Mouse (Mus musculus) liver, embryonic 11.5 days (tissue): ENCODE measurements around the gene Dagla. TPM values are rescaled to one million over a fixed set of nuclear protein-coding genes. Genes with fewer than 3 reads are reported as not detected.

Source experiments
- ATAC-seq: fragments of 200-750 bp; cut with Nextera tagmentation; replicated peaks from 2 replicates; pipeline ENCODE4 v1.8.0; 2017; ENCODE audit warnings: moderate number of reproducible peaks, mild to moderate bottlenecking, moderate TSS enrichment, moderate library complexity; ENCODE audit not compliant: low FRiP score
- DNase-seq: peaks from one replicate; pipeline ENCODE4 v3.0.0-alpha.2; 2017; ENCODE audit warnings: low spot score
- H3K27ac ChIP-seq: fragments of 300-500 bp; sonication (generic); 2 replicates; pipeline ENCODE4 v1.5.1; 2014; ENCODE audit warnings: mild to moderate bottlenecking, low read depth, low read length, control low read depth
- H3K27me3 ChIP-seq: fragments of 300-500 bp; sonication (generic); replicated peaks from 2 replicates; pipeline ENCODE4 v1.6.1; 2014; ENCODE audit warnings: low read length, mixed read lengths; ENCODE audit not compliant: control insufficient read depth, insufficient read depth
- H3K36me3 ChIP-seq: fragments of 300-500 bp; sonication (generic); 2 replicates; pipeline ENCODE4 v1.6.1; 2014; ENCODE audit warnings: mild to moderate bottlenecking, low read length, moderate library complexity, mixed read lengths; ENCODE audit not compliant: control insufficient read depth, insufficient read depth
- H3K4me1 ChIP-seq: fragments of 300-500 bp; sonication (generic); replicated peaks from 2 replicates; pipeline ENCODE4 v1.6.1; 2014; ENCODE audit warnings: low read length, mixed read lengths; ENCODE audit not compliant: control insufficient read depth, insufficient read depth
- H3K4me2 ChIP-seq: fragments of 300-500 bp; sonication (generic); 2 replicates; pipeline ENCODE4 v1.6.1; 2014; ENCODE audit warnings: mild to moderate bottlenecking, control low read depth, moderate library complexity
- H3K4me3 ChIP-seq: fragments of 300-500 bp; sonication (generic); 2 replicates; pipeline ENCODE4 v1.5.1; 2014; ENCODE audit warnings: low read depth, low read length, control low read depth
- H3K9ac ChIP-seq: fragments of 300-500 bp; sonication (generic); 2 replicates; pipeline ENCODE4 v1.6.1; 2014; ENCODE audit warnings: low read depth, low read length, control low read depth
- H3K9me3 ChIP-seq: fragments of 300-500 bp; sonication (generic); 2 replicates; pipeline ENCODE4 v1.6.1; 2016; ENCODE audit warnings: low read length, inconsistent platforms, mixed read lengths; ENCODE audit not compliant: control insufficient read depth
- WGBS: fragments of 180-500 bp; shearing (Covaris S2); extraction: QIAGEN DNeasy Blood & Tissue Kit; methylation state at CpG from one replicate; pipeline ENCODE4 v1.1.7; 2014; 5-methylcytosine and 5-hydroxymethylcytosine counted together
- polyA plus RNA-seq: library from polyadenylated mRNA; unstranded; fragments of >200 nt; fragmentation: Nextera tagmentation; extraction: Ambion mirVana; gene quantifications from 2 replicates; pipeline ENCODE4 v1.2.1, GENCODE M21; 2014

The Dagla gene
- polyA plus RNA-seq, 1 experiment from 2014 or later = 0.82 TPM

GRCm38 (mm10) chr19:10203848-10204615, 100.6 kb downstream of the Dagla start, which contains the start of the genes Tmem258 and Fen1:
TSS of gene Tmem258 (plus strand) at chr19:10204014.
TSS of gene Fen1 (minus strand) at chr19:10204169.
- H3K4me3 ChIP-seq = peak within 1 kb of the TSS; percentile 95
- under 1% methylated on average over 40 of the region's 40 CpGs for WGBS
- peak within 1 kb of the TSS; percentile 94 for H3K27ac ChIP-seq
- H3K36me3 ChIP-seq = peaks cover 40% of the 10 kb centered on the region
- H3K4me2 ChIP-seq = peak within 1 kb of the TSS; percentile 88
- H3K9ac ChIP-seq = peak within 1 kb of the TSS; percentile 95
- H3K27me3 ChIP-seq = no peaks in the 10 kb centered on the region
- H3K4me1 ChIP-seq = peaks cover 10% of the 10 kb centered on the region
- peak; percentile 93 for DNase-seq
- no peaks in the 10 kb centered on the region for H3K9me3 ChIP-seq
- peak; percentile 82 for ATAC-seq

GRCm38 (mm10) chr19:10203146-10203847, 101.4 kb downstream of the Dagla start:
- DNase-seq (no peak), ATAC-seq (peak; percentile 80)
- H3K4me1 ChIP-seq = peaks cover 10% of the 10 kb centered on the region
- H3K9ac ChIP-seq = peak overlapping the region; percentile 95
- WGBS = 1% methylated on average over 23 of the region's 23 CpGs
- peak overlapping the region; percentile 94 for H3K27ac ChIP-seq
- peaks cover 40% of the 10 kb centered on the region for H3K36me3 ChIP-seq
- no peaks in the 10 kb centered on the region for H3K9me3 ChIP-seq
- H3K27me3 ChIP-seq = no peaks in the 10 kb centered on the region
- peak overlapping the region; percentile 88 for H3K4me2 ChIP-seq
- H3K4me3 ChIP-seq = peak overlapping the region; percentile 95

GRCm38 (mm10) chr19:10198723-10199122, 106.0 kb downstream of the Dagla start:
- H3K27ac ChIP-seq = no peak overlapping the region
- no peaks in the 10 kb centered on the region for H3K27me3 ChIP-seq
- no peak for DNase-seq
- 27% methylated on average over 3 of the region's 3 CpGs for WGBS
- H3K9ac ChIP-seq = no peak overlapping the region
- peak; percentile 36; the same call in 1 of the 2 replicates for ATAC-seq
- H3K36me3 ChIP-seq = peaks cover 46% of the 10 kb centered on the region
- H3K4me2 ChIP-seq = no peak overlapping the region
- 0 out of 2 replicates have a peak, but pooled peaks cover 3% of the 10 kb centered on the region for H3K4me1 ChIP-seq
- no peak overlapping the region for H3K4me3 ChIP-seq
- no peaks in the 10 kb centered on the region for H3K9me3 ChIP-seq

GRCm38 (mm10) chr19:10198286-10198685, 106.4 kb downstream of the Dagla start:
- Histone ChIP-seq H3K9me3 (no peaks in the 10 kb centered on the region), H3K4me3 (no peak overlapping the region), H3K27ac (no peak overlapping the region), H3K4me1 (0 out of 2 replicates have a peak, but pooled peaks cover 3% of the 10 kb centered on the region), H3K27me3 (no peaks in the 10 kb centered on the region), H3K9ac (no peak overlapping the region), H3K4me2 (no peak overlapping the region), H3K36me3 (peaks cover 50% of the 10 kb centered on the region)
- ATAC-seq = no peak
- 81% methylated on average over 2 of the region's 2 CpGs for WGBS
- no peak for DNase-seq

- no peaks in the 10 kb centered on the region for H3K9me3 ChIP-seq
- H3K4me1 ChIP-seq = no peaks in the 10 kb centered on the region
- H3K27ac ChIP-seq = no peak overlapping the region
- no peak overlapping the region for H3K4me2 ChIP-seq
- H3K36me3 ChIP-seq = peaks cover 60% of the 10 kb centered on the region
- WGBS = 86% methylated on average over 4 of the region's 4 CpGs
- no peak for DNase-seq
- H3K27me3 ChIP-seq = no peaks in the 10 kb centered on the region
- H3K4me3 ChIP-seq = no peak overlapping the region
- ATAC-seq = no peak
- H3K9ac ChIP-seq = no peak overlapping the region
These were observed 107.5 kb downstream of the Dagla start for GRCm38 (mm10) chr19:10197130-10197529.

Other genes with a start within 250 kb of the Dagla start
- gene Fads2, start 203.1 kb downstream of the Dagla start, polyA plus RNA-seq = 48.8 and 54.3 TPM in 2 replicates
- 113 and 121 TPM in 2 replicates for gene Fads1, start 122.0 kb downstream of the Dagla start, polyA plus RNA-seq
- gene Tmem258, start 100.9 kb downstream of the Dagla start, polyA plus RNA-seq = 472 and 478 TPM in 2 replicates
- gene Fen1, start 100.7 kb downstream of the Dagla start, polyA plus RNA-seq = 215 and 236 TPM in 2 replicates
- gene Myrf, start 64.1 kb downstream of the Dagla start, polyA plus RNA-seq = 23.8 and 24.1 TPM in 2 replicates
- 1.2 and 1.4 TPM in 2 replicates for gene Syt7, start 84.2 kb upstream of the Dagla start, polyA plus RNA-seq
- gene Lrrc10b, start 152.6 kb upstream of the Dagla start, polyA plus RNA-seq = 0.14 TPM in 1 of 2 replicates, not detected in the other
- 0.12 TPM in 1 of 2 replicates, not detected in the other for gene Ppp1r32, start 178.1 kb upstream of the Dagla start, polyA plus RNA-seq
- 42.6 and 44.8 TPM in 2 replicates for gene Cpsf7, start 220.4 kb upstream of the Dagla start, polyA plus RNA-seq
- gene Sdhaf2, start 221.3 kb upstream of the Dagla start, polyA plus RNA-seq = 60.4 and 63.0 TPM in 2 replicates